Mouse (Mus musculus) limb, embryonic 10.5 days (tissue): ENCODE measurements at regions not wholly inside any gene's neighbourhood (a gene's known extent, or its start where the extent isn't known, plus 50 kb on each side); places are given as distances from the start of the nearest gene placed in this dataset.

Experiments
- DNase-seq: peaks from one replicate; pipeline ENCODE4 v3.0.0-alpha.2; 2017; ENCODE audit warnings: low spot score
- H3K27ac ChIP-seq: fragments of 300-500 bp; sonication (generic); 2 replicates; pipeline ENCODE4 v1.5.1; 2016; ENCODE audit warnings: mild to moderate bottlenecking
- H3K27me3 ChIP-seq: fragments of 300-500 bp; sonication (generic); 2 replicates; pipeline ENCODE4 v1.6.1; 2016; ENCODE audit warnings: low read depth, mild to moderate bottlenecking; ENCODE audit not compliant: poor library complexity, severe bottlenecking
- H3K36me3 ChIP-seq: fragments of 300-500 bp; sonication (generic); 2 replicates; pipeline ENCODE4 v1.6.1; 2016; ENCODE audit warnings: mild to moderate bottlenecking, moderate library complexity
- H3K4me1 ChIP-seq: fragments of 300-500 bp; sonication (generic); 2 replicates; pipeline ENCODE4 v1.6.1; 2016
- H3K4me3 ChIP-seq: fragments of 300-500 bp; sonication (generic); 2 replicates; pipeline ENCODE4 v1.5.1; 2016; ENCODE audit warnings: mild to moderate bottlenecking, moderate library complexity
- H3K9me3 ChIP-seq: fragments of 300-500 bp; sonication (generic); replicated peaks from 2 replicates; pipeline ENCODE4 v1.6.1; 2016; ENCODE audit warnings: mild to moderate bottlenecking
- WGBS: fragments of 180-500 bp; shearing (Covaris S2); methylation state at CpG from one replicate; pipeline ENCODE4 v1.1.7; 2016; 5-methylcytosine and 5-hydroxymethylcytosine counted together

GRCm38 (mm10) chr17:89592826-89593225 is 317.4 kb downstream of the Gm10184 start:
- 74% methylated on average over 3 of the region's 3 CpGs for WGBS
- no peak overlapping the region for H3K4me3 ChIP-seq

GRCm38 (mm10) chr17:89559506-89559905 is 350.7 kb downstream of the Gm10184 start:
- H3K27ac ChIP-seq, result no peak overlapping the region
- no peaks in the 10 kb centered on the region for H3K9me3 ChIP-seq
- no peaks in the 10 kb centered on the region for H3K36me3 ChIP-seq
- no peaks in the 10 kb centered on the region for H3K27me3 ChIP-seq
- no peaks in the 10 kb centered on the region for H3K4me1 ChIP-seq
- no peak overlapping the region for H3K4me3 ChIP-seq
- no peak for DNase-seq

More at GRCm38 (mm10) chr17:89592826-89593225, 317.4 kb downstream of the Gm10184 start:
- DNase-seq, result no peak
- Histone ChIP-seq H3K27ac (no peak overlapping the region), H3K9me3 (no peaks in the 10 kb centered on the region), H3K27me3 (no peaks in the 10 kb centered on the region), H3K36me3 (no peaks in the 10 kb centered on the region), H3K4me1 (no peaks in the 10 kb centered on the region)

GRCm38 (mm10) chr17:89554754-89555153 is 354.3 kb upstream of the Fshr start:
- Histone ChIP-seq H3K36me3 (no peaks in the 10 kb centered on the region), H3K9me3 (no peaks in the 10 kb centered on the region), H3K27ac (no peak overlapping the region), H3K4me3 (no peak overlapping the region), H3K27me3 (no peaks in the 10 kb centered on the region), H3K4me1 (no peaks in the 10 kb centered on the region)
- 88% methylated on average over 1 of the region's 1 CpGs for WGBS
- DNase-seq, result no peak

DNA sequence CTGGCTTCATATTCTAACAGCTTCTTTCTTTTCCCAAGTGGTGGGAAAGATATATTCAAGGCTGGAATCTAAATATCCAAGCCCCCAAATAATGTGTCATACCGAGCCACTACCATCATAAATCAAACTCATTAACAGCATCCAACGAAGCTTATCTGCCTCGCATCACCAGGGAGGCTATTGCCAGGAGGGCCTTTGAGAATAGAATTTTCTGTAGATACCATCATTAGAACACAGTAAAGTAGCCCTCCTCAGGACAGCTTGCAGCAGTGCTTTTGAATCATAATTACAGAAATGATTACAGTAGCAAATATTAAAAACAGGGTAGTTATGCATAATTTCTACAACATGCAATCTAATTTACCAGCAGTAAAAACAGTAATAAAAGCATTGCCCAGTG is 353.1 kb upstream of the Fshr start:
- no peaks in the 10 kb centered on the region for H3K9me3 ChIP-seq
- no peak for DNase-seq
- no peak overlapping the region for H3K4me3 ChIP-seq
- H3K27me3 ChIP-seq, result no peaks in the 10 kb centered on the region
- WGBS, result 80% methylated on average over 3 of the region's 3 CpGs
- H3K4me1 ChIP-seq, result no peaks in the 10 kb centered on the region
- H3K27ac ChIP-seq, result no peak overlapping the region
- H3K36me3 ChIP-seq, result no peaks in the 10 kb centered on the region

- no peaks in the 10 kb centered on the region for H3K36me3 ChIP-seq
- WGBS, result 84% methylated on average over 3 of the region's 3 CpGs
These were observed 350.3 kb upstream of the Fshr start for GRCm38 (mm10) chr17:89550758-89551157.

GRCm38 (mm10) chr17:89521912-89522311 is 321.4 kb upstream of the Fshr start:
- no peak for DNase-seq
- Histone ChIP-seq H3K27ac (no peak overlapping the region), H3K4me1 (no peaks in the 10 kb centered on the region), H3K36me3 (no peaks in the 10 kb centered on the region), H3K27me3 (no peaks in the 10 kb centered on the region), H3K9me3 (no peaks in the 10 kb centered on the region), H3K4me3 (no peak overlapping the region)
- WGBS, result 86% methylated on average over 4 of the region's 4 CpGs

More at GRCm38 (mm10) chr17:89550758-89551157, 350.3 kb upstream of the Fshr start:
- Histone ChIP-seq H3K9me3 (no peaks in the 10 kb centered on the region), H3K4me3 (no peak overlapping the region), H3K27ac (no peak overlapping the region), H3K27me3 (no peaks in the 10 kb centered on the region), H3K4me1 (no peaks in the 10 kb centered on the region)
- DNase-seq, result no peak

DNA sequence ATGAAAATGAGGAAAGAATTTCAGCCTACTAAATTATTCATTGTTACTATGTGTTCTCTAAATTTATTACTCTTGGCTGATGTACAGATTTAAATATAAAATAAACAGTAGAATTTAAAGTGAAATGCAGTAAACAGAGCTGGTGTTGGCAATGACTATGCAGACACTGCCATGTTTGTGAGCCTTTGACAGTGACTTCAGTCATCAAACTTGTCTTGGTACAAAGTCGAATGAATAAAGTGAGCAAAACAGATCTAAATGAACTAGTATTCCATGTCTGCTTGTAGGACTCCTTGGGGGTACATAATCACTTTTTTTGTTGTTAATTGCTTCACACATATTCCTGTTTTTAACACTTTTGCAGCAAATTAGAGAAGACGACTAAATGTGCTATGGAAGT is 318.9 kb upstream of the Fshr start:
- Histone ChIP-seq H3K27me3 (no peaks in the 10 kb centered on the region), H3K36me3 (no peaks in the 10 kb centered on the region), H3K4me1 (no peaks in the 10 kb centered on the region), H3K9me3 (no peaks in the 10 kb centered on the region), H3K4me3 (no peak overlapping the region), H3K27ac (no peak overlapping the region)
- whole genome bisulfite sequencing, result 76% methylated on average over 2 of the region's 2 CpGs
- no peak for DNase-seq

DNA sequence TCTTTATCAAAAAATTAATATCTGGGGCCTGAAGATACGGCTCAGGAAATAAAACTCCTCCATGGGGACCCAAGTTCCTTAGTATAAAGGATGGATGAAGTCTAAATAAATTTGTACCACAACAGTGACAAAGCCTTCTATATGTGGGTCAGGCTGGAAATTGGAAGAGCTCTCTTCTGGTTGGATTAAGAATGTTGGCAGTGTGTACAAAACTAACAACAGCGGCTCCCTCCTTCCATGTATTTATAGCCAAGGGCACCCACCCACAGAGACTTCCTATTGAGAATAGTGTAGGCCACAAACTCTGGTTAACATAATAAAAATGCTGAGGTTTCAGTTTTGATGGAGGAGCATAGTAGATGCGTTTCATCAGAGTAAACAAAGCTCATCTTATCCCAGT is 304.8 kb upstream of the Fshr start:
- no peaks in the 10 kb centered on the region for H3K4me1 ChIP-seq
- H3K27me3 ChIP-seq, result no peaks in the 10 kb centered on the region
- H3K27ac ChIP-seq, result no peak overlapping the region
- H3K36me3 ChIP-seq, result no peaks in the 10 kb centered on the region
- WGBS, result 92% methylated on average over 3 of the region's 3 CpGs
- H3K4me3 ChIP-seq, result no peak overlapping the region
- DNase-seq, result no peak
- no peaks in the 10 kb centered on the region for H3K9me3 ChIP-seq

- Histone ChIP-seq H3K36me3 (no peaks in the 10 kb centered on the region), H3K27me3 (no peaks in the 10 kb centered on the region), H3K9me3 (no peaks in the 10 kb centered on the region), H3K4me3 (no peak overlapping the region), H3K4me1 (no peaks in the 10 kb centered on the region), H3K27ac (no peak overlapping the region)
- no peak for DNase-seq
- WGBS, result 82% methylated on average over 2 of the region's 2 CpGs
These were observed 293.1 kb upstream of the Fshr start for GRCm38 (mm10) chr17:89493547-89493946.

DNA sequence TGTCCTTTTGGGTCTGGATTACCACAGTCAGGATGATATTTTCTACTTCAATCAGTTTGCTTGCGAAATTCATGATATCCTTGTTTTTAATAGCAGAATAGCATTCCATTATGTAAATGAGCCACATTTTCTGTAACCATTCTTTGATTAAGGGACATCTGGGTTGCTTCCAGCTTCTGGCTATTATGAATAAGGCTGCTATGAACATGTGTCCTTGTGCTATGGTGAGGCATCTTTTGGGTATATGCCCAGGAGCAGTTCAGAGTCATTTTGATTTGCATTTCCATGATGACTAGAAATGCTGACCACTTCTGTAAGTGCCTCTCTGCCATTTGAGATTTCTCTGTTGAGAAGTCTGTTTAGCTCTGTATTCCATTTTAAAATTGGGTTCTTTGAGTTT is 266.0 kb upstream of the Fshr start:
- DNase-seq, result no peak
- H3K27me3 ChIP-seq, result no peaks in the 10 kb centered on the region
- 90% methylated on average over 1 of the region's 1 CpGs for WGBS
- no peaks in the 10 kb centered on the region for H3K36me3 ChIP-seq
- no peak overlapping the region for H3K4me3 ChIP-seq
- H3K27ac ChIP-seq, result no peak overlapping the region
- H3K4me1 ChIP-seq, result no peaks in the 10 kb centered on the region
- H3K9me3 ChIP-seq, result no peaks in the 10 kb centered on the region

GRCm38 (mm10) chr17:89465883-89466282 is 265.4 kb upstream of the Fshr start:
- no peak for DNase-seq
- no peak overlapping the region for H3K4me3 ChIP-seq
- 84% methylated on average over 5 of the region's 5 CpGs for WGBS

DNA sequence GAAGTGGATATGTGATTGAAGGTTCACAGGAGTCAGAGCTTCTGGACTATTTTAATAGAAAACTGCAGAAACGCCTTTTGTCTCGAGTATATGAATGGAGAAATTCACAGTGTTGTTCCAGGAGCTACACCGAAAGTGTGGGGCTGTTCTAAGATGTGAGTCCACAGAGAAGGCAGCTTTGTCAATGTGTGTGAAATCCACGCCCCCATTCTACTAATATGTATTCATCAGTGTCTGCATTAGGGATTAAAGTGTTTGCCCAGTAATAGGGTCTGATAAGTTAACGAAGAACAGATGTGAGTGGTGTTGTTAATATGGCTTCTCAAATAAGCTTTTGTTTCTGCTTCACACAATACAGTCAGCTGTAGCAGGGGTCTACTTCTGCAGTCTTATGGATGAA is 260.0 kb upstream of the Fshr start:
- H3K27ac ChIP-seq, result no peak overlapping the region
- peak; percentile 29 for DNase-seq
- H3K4me3 ChIP-seq, result no peak overlapping the region
- no peaks in the 10 kb centered on the region for H3K27me3 ChIP-seq
- H3K36me3 ChIP-seq, result no peaks in the 10 kb centered on the region
- H3K4me1 ChIP-seq, result peaks cover 8% of the 10 kb centered on the region
- WGBS, result 74% methylated on average over 5 of the region's 5 CpGs
- H3K9me3 ChIP-seq, result no peaks in the 10 kb centered on the region

More at GRCm38 (mm10) chr17:89465883-89466282, 265.4 kb upstream of the Fshr start:
- Histone ChIP-seq H3K4me1 (0 out of 2 replicates have a peak, but pooled peaks cover 1% of the 10 kb centered on the region), H3K36me3 (no peaks in the 10 kb centered on the region), H3K27me3 (no peaks in the 10 kb centered on the region), H3K27ac (no peak overlapping the region), H3K9me3 (no peaks in the 10 kb centered on the region)

DNA sequence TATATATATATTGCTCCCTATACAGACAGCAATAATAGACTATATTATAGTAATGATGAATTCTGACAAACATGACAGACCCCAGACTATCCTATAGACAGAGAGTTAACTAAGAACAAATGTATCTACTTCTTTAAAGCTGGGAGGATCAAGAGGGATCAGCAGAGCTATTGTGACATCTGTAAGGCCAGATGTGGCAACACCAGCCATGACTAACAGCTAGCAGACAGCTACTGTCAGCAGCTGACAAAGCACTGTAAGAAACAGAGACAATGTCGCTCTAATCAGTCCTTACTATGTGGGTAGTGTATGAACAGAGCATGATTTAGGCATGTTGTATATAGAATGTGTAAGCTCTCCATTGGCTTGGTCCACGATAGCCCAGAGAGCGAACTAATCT is 253.8 kb upstream of the Fshr start:
- H3K27me3 ChIP-seq, result no peaks in the 10 kb centered on the region
- whole genome bisulfite sequencing, result 94% methylated on average over 3 of the region's 3 CpGs
- H3K4me3 ChIP-seq, result no peak overlapping the region
- DNase-seq, result no peak
- H3K27ac ChIP-seq, result no peak overlapping the region
- no peaks in the 10 kb centered on the region for H3K9me3 ChIP-seq
- H3K36me3 ChIP-seq, result no peaks in the 10 kb centered on the region
- peaks cover 2% of the 10 kb centered on the region; the same call in 1 of the 2 replicates for H3K4me1 ChIP-seq

- no peaks in the 10 kb centered on the region for H3K9me3 ChIP-seq
- no peaks in the 10 kb centered on the region for H3K27me3 ChIP-seq
- 84% methylated on average over 4 of the region's 4 CpGs for WGBS
- H3K27ac ChIP-seq, result no peak overlapping the region
- H3K4me1 ChIP-seq, result peaks cover 2% of the 10 kb centered on the region; the same call in 1 of the 2 replicates
- no peak for DNase-seq
- H3K36me3 ChIP-seq, result no peaks in the 10 kb centered on the region
- no peak overlapping the region for H3K4me3 ChIP-seq
These were observed 250.2 kb upstream of the Fshr start for GRCm38 (mm10) chr17:89450724-89451123.
